Mouse (Mus musculus): Measurements from ENCODE around the gene Cwc25.

Cwc25 gene

GRCm38 (mm10) chr11:97697891-97698529 lies 68.3 kb downstream of the Cwc25 start:
- no peak for DNase-seq

- DNase-seq, result no peak
Observed at GRCm38 (mm10) chr11:97697199-97697890, 69.0 kb downstream of the Cwc25 start.

GRCm38 (mm10) chr11:97696669-97697068 lies 69.7 kb downstream of the Cwc25 start:
- no peak for DNase-seq

- DNase-seq, result no peak
Observed at GRCm38 (mm10) chr11:97695712-97696401, 70.5 kb downstream of the Cwc25 start.
